Mouse (Mus musculus) ES-E14 (cell line): ENCODE data around the gene Luzp1.

Experiments
- CHD2 ChIP-seq: IDR thresholded peaks from 2 replicates; pipeline ENCODE4 v1.6.1; 2014; ENCODE audit warnings: mild to moderate bottlenecking, low read depth, low read length, inconsistent platforms
- HCFC1 ChIP-seq: IDR thresholded peaks from 2 replicates; pipeline ENCODE4 v1.6.1; 2012; ENCODE audit warnings: low read length, inconsistent platforms, borderline replicate concordance; ENCODE audit not compliant: insufficient read depth
- MAFK ChIP-seq: IDR thresholded peaks from 2 replicates; pipeline ENCODE4 v1.6.1; 2014; ENCODE audit warnings: mild to moderate bottlenecking, low read depth, low read length, inconsistent platforms; ENCODE audit not compliant: insufficient read depth
- ZC3H11A ChIP-seq: IDR thresholded peaks from 2 replicates; pipeline ENCODE4 v1.6.1; 2012; ENCODE audit warnings: low read depth, mild to moderate bottlenecking, inconsistent platforms, low read length, borderline replicate concordance
- ZNF384 ChIP-seq: IDR thresholded peaks from 2 replicates; pipeline ENCODE4 v1.6.1; 2012; ENCODE audit warnings: low read depth, low read length, inconsistent platforms

DNA sequence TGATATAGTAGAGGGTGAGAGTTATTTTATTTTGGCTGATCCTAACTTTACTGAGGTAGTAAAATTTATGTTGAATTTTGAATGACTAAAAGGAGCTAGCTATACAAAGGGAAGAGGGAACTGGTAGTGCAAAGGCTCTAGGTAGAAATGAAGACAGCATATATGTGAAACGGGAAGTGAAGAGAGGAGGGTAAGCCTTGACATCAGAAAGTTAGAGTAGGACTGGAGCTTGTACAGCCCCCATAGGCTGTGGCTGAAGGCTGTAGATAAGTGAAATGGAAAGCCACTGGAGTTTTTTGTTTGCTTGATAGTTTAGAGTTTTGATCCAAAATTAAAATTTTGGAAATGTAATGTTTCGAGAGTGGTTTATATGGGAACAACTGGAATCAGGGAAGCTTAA is 49.0 kb downstream of the Luzp1 start:
- TF ChIP-seq MAFK (no peak), HCFC1 (no peak), ZC3H11A (no peak), ZNF384 (no peak), CHD2 (no peak)
